In the genomic region with DNA sequence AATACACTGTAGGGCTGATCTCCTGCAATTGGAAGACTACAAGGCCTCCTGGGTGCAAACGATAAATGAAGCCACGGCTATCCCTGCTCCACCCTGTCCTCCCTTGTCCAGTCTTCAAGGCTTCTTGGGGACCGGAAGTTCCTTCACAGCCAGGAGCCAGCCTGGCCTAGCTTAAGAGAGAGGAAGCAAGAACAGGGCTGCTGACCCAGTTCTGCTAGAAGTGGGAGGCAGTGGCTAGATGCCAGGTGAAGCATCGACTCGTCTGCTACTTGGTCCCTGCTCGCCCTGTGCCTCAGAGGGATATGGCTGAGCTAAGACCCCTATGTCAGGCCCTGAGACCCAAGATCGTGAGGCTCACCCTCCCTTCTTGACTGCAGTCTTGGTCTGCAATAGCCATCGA, we compare ENCODE assay signal across 29 mouse cellular contexts. TPM values are rescaled to one million over a fixed set of nuclear protein-coding genes. Genes with fewer than 3 reads are reported as not detected.
DNase-seq lines count a peak whose midpoint lies in the region; ATAC-seq lines count a peak whose summit lies in the region.
"Had no signal": no experiment of that assay in that cellular context is flagged by ENCODE, and none has a peak within 500 bp of the region (broad histone marks: within the 10 kb centered on the region; RNA-seq: fewer than 3 reads in every experiment).

No protein-coding gene starts in this region.

- H3K9me3 ChIP-seq in heart, embryonic 10.5 days = no peaks in the 10 kb centered on the region
- H3K9me3 ChIP-seq: forebrain, embryonic 12.5 days; hindbrain, embryonic 13.5 days; midbrain, embryonic 13.5 days; neural tube, embryonic 13.5 days; stomach, embryonic 15.5 days had no signal

- ATAC-seq in granulocyte monocyte progenitor cell, adult 5-6 weeks (replicated peaks; ENCODE audit: poor library complexity, severe bottlenecking) = no peak
- ATAC-seq: forebrain, postnatal 0 days; intestine, embryonic 16.5 days; midbrain, embryonic 13.5 days; Patski had no signal

- peak overlapping the region; percentile 30; the same call in 1 of the 2 replicates for H3K27ac ChIP-seq in heart, embryonic 10.5 days
- H3K27ac ChIP-seq: forebrain, embryonic 12.5 days; heart, adult 2 months; hindbrain, embryonic 13.5 days; kidney, postnatal 0 days; liver, embryonic 14.5 days; midbrain, embryonic 13.5 days; neural tube, embryonic 13.5 days; stomach, embryonic 15.5 days had no signal

- no peak overlapping the region for H3K4me3 ChIP-seq in heart, embryonic 10.5 days
- H3K4me3 ChIP-seq: erythroblast, embryonic 14.5 days; forebrain, embryonic 12.5 days; heart, adult 2 months; hindbrain, embryonic 13.5 days; midbrain, embryonic 13.5 days; neural tube, embryonic 13.5 days; stomach, embryonic 15.5 days had no signal

- intact Hi-C loops in heart, postnatal 36 days (cut with DNase I) = no loop called here

- H3K27me3 ChIP-seq in heart, embryonic 10.5 days (ENCODE audit: insufficient read depth, poor library complexity, severe bottlenecking) = peaks cover 11% of the 10 kb centered on the region
- H3K27me3 ChIP-seq: midbrain, embryonic 13.5 days; neural tube, embryonic 13.5 days; Patski; stomach, embryonic 15.5 days had no signal

- peaks cover 53% of the 10 kb centered on the region for H3K4me1 ChIP-seq in heart, embryonic 10.5 days

- 76% methylated on average over 8 of the region's 8 CpGs for WGBS in heart, embryonic 10.5 days

- H3K36me3 ChIP-seq in heart, embryonic 10.5 days = peaks cover 3% of the 10 kb centered on the region; the same call in 1 of the 2 replicates
- H3K36me3 ChIP-seq: stomach, embryonic 15.5 days had no signal

- peak; percentile 51 for DNase-seq in adrenal gland, postnatal 10 days
- DNase-seq in adrenal gland, adult 18-20 months (ENCODE audit: low spot score in 2 of 2) = no peak
- no peak for DNase-seq in heart, embryonic 10.5 days (ENCODE audit: low spot score)
- no peak for DNase-seq in heart, postnatal 36 days
- peak; percentile 28 to 31 for DNase-seq in left cerebral cortex, adult 18-20 months (ENCODE audit: low spot score in 2 of 2)
- DNase-seq in left cerebral cortex, adult 8-10 months (ENCODE audit: low spot score in 2 of 2) = no peak
- DNase-seq in brain, adult 2 months (ENCODE audit: low read depth, low spot score) = peak; percentile 50
- DNase-seq: cerebellum, adult 2 months; forebrain, postnatal 0 days; gastrocnemius, postnatal 14 days; heart, adult 2 months; kidney, adult 8-10 months; kidney, postnatal 4 days; layer of hippocampus, postnatal 36 days; liver; lung, embryonic 14.5 days; thymus, adult 2 months; thymus, postnatal 36 days had no signal

RNA-seq across cellular contexts. Expression of gene Myo7a, which starts 2.3 kb away (rescaled TPM):
- 10 to 100 TPM; 48.9 to 87.1 TPM for total RNA-seq in adrenal gland, postnatal 10 days (2021)
- 100 to 1,000 TPM; 117 to 127 TPM for total RNA-seq in adrenal gland, adult 18-20 months (2021)
- polyA plus RNA-seq in heart, embryonic 10.5 days (2016; fragmentation: Nextera tagmentation; extraction: Ambion mirVana) = 16.4 and 17.3 TPM in 2 replicates
- 1 to 10 TPM; 5.3 to 5.8 TPM for total RNA-seq in heart, postnatal 36 days (2021)
- total RNA-seq in left cerebral cortex, adult 18-20 months (2021) = 10 to 100 TPM in 1 of 2 experiments, 1 to 10 TPM in 1; 9.9 to 10.3 TPM
- 10 to 100 TPM; 11.1 to 15.8 (median 14.0) TPM for total RNA-seq in left cerebral cortex, adult 8-10 months (2022)
- 34.8 and 43.7 TPM in 2 replicates for total RNA-seq in granulocyte monocyte progenitor cell, adult 5-6 weeks (2014; fragmentation: Nextera tagmentation)
- total RNA-seq in granulocyte monocyte progenitor cell, adult 5-6 weeks (2017) = 22.0 and 26.2 TPM in 2 replicates

RNA-seq across cellular contexts. Expression of gene Omp, which starts 23.6 kb away (rescaled TPM):
- total RNA-seq in adrenal gland, postnatal 10 days (2021) = 1 to 10 TPM in 1 of 2 experiments, under 1 TPM in 1; 0.66 to 1.2 TPM
- total RNA-seq in adrenal gland, adult 18-20 months (2021) = 1 to 10 TPM in 1 of 2 experiments, not detected in 1; 4.4 TPM
- 0.33 TPM in 2 replicates for polyA plus RNA-seq in heart, embryonic 10.5 days (2016; fragmentation: Nextera tagmentation; extraction: Ambion mirVana)
- under 1 TPM in 1 of 2 experiments, not detected in 1; 0.11 TPM for total RNA-seq in heart, postnatal 36 days (2021)
- total RNA-seq in left cerebral cortex, adult 18-20 months (2021) = under 1 TPM; 0.60 to 0.66 TPM
- 1 to 10 TPM in 1 of 4 experiments, under 1 TPM in 3; 0.55 to 1.4 (median 0.73) TPM for total RNA-seq in left cerebral cortex, adult 8-10 months (2022)
- total RNA-seq in granulocyte monocyte progenitor cell, adult 5-6 weeks (2014; fragmentation: Nextera tagmentation) = 0.32 and 0.64 TPM in 2 replicates
- total RNA-seq in granulocyte monocyte progenitor cell, adult 5-6 weeks (2017) = 0.31 TPM in 1 of 2 replicates, not detected in the other

RNA-seq across cellular contexts. Expression of gene Capn5, which starts 56.4 kb away (rescaled TPM):
- total RNA-seq in adrenal gland, postnatal 10 days (2021) = 10 to 100 TPM in 1 of 2 experiments, 1 to 10 TPM in 1; 8.2 to 13.4 TPM
- total RNA-seq in adrenal gland, adult 18-20 months (2021) = 1 to 10 TPM; 4.2 to 4.6 TPM
- polyA plus RNA-seq in heart, embryonic 10.5 days (2016; fragmentation: Nextera tagmentation; extraction: Ambion mirVana) = 9.4 and 11.0 TPM in 2 replicates
- 1 to 10 TPM; 2.4 to 2.6 TPM for total RNA-seq in heart, postnatal 36 days (2021)
- 10 to 100 TPM; 30.4 to 35.0 TPM for total RNA-seq in left cerebral cortex, adult 18-20 months (2021)
- total RNA-seq in left cerebral cortex, adult 8-10 months (2022) = 10 to 100 TPM; 30.8 to 35.2 (median 31.7) TPM
- total RNA-seq in granulocyte monocyte progenitor cell, adult 5-6 weeks (2014; fragmentation: Nextera tagmentation) = 3.2 and 5.2 TPM in 2 replicates
- 1.2 and 1.3 TPM in 2 replicates for total RNA-seq in granulocyte monocyte progenitor cell, adult 5-6 weeks (2017)

Comparison
In these comparisons a context has a peak if more than half of its experiments do, and no peak if none do; other contexts are left out.
1. DNase-seq: peak in adrenal gland, postnatal 10 days (single experiment), left cerebral cortex, adult 18-20 months (2 of 2) and brain, adult 2 months (single experiment); none in adrenal gland, adult 18-20 months (0 of 2), heart, embryonic 10.5 days (single experiment), heart, postnatal 36 days (0 of 2) and left cerebral cortex, adult 8-10 months (0 of 2).